Mouse (Mus musculus) ES-Bruce4 (cell line): ENCODE data around the gene Stat5b.

Experiments
- CTCF ChIP-seq: IDR thresholded peaks from one replicate; pipeline ENCODE4 v1.8.1; 2011; ENCODE audit warnings: low read depth, low read length
- POLR2A ChIP-seq: IDR thresholded peaks from one replicate; pipeline ENCODE4 v1.8.1; 2011; ENCODE audit warnings: low read length; ENCODE audit not compliant: insufficient read depth

- no peak for TF ChIP-seq POLR2A
- no peak for TF ChIP-seq CTCF
These were observed 47.0 kb upstream of the Stat5b start for GRCm38 (mm10) chr11:100897294-100898231.
